Mouse (Mus musculus) liver, embryonic 14.5 days (tissue): ENCODE measurements around the gene Ttc39a.
A peak's percentile ranks its signal among the peaks of the same experiment; 100 is the strongest.

Experiments used
- CTCF ChIP-seq: IDR thresholded peaks from 2 replicates; pipeline ENCODE4 v1.5.1; 2016; ENCODE audit warnings: antibody characterized with exemption, low read depth, control low read depth
- EP300 ChIP-seq: IDR thresholded peaks from 2 replicates; pipeline ENCODE4 v1.6.1; 2016; ENCODE audit warnings: antibody characterized with exemption, low read depth

DNA sequence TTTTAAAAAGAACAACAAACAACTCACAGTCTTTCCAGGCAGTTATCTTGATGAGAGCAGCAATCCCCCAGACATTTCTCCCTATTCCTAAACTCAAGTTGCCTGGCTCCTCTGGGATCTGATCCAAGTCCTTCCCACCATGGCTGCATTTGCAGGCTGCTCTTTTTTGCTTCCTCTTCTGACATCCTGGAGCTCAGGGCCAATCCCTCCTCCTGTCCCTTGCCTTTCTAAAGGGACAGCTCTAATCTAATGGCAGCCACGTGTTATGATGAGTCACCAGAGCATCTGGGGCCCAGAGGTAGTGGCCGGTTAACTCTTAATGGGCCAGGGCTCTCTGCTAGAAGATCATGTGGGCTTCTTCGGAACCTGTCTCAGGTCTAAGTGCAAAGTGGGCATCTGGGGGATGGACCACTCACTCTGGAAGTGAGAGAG is 353 bp upstream of the Ttc39a start:
- no peak for TF ChIP-seq CTCF
- TF ChIP-seq EP300: peak; percentile 82
